Mouse (Mus musculus): ENCODE measurements around the gene Pak6.
A peak's percentile ranks its signal among the peaks of the same experiment; 100 is the strongest.

- TF ChIP-seq CTCF (IDR thresholded peaks at IDR 0.05; ENCODE audit: control insufficient read depth, insufficient read depth, low read length) (peak; percentile 56), POLR2A (IDR thresholded peaks at IDR 0.05; ENCODE audit: borderline replicate concordance, control insufficient read depth, low read depth, low read length) (no peak)
Measured at GRCm38 (mm10) chr2:118695677-118696232, 32.7 kb downstream of the Pak6 start.
